Mouse (Mus musculus): Measurements from ENCODE around the gene Smyd2. TPM values are rescaled to one million over a fixed set of nuclear protein-coding genes. Genes with fewer than 3 reads are reported as not detected.

Gene Smyd2
- polyA plus RNA-seq, 1 experiment from 2014 or later, result 80.3 TPM

GRCm38 (mm10) chr1:189871625-189872024 is 50.5 kb downstream of the Smyd2 start:
- H3K36me3 ChIP-seq (ENCODE audit: control insufficient read depth, insufficient read depth, low read length), result peaks cover 5% of the 10 kb centered on the region; the same call in 1 of the 2 replicates
- WGBS, result 85% methylated on average over 8 of the region's 8 CpGs

DNA sequence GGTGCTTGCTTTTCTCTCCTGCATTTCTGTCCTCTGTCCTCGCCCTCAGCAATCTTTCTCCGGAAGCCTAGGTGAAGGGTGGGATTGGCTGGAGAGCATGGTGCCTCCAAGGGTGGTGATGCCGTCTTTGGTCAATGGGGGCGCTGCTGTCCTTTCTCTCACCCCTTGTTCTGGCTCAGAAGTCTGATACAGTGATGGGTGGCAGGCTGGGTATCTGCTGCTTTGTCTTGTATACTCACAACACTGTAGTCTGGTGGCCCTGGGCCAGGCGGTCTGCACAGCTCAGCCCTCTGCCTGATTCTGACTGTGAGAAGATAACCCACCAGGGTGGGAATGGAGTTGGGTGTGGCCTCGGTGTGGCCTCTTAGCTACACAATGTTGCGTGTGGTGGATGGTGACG is 51.6 kb downstream of the Smyd2 start:
- Histone ChIP-seq H3K27ac (ENCODE audit: low read length) (no peak overlapping the region), H3K4me1 (replicated peaks; ENCODE audit: control insufficient read depth, insufficient read depth, low read length) (peaks cover 32% of the 10 kb centered on the region), H3K9ac (ENCODE audit: low read length) (no peak overlapping the region), H3K4me2 (ENCODE audit: low read depth, low read length) (no peak overlapping the region), H3K9me3 (ENCODE audit: control insufficient read depth, low read length) (no peaks in the 10 kb centered on the region), H3K4me3 (ENCODE audit: low read length) (no peak overlapping the region), H3K27me3 (ENCODE audit: control insufficient read depth, insufficient read depth, low read depth, low read length) (no peaks in the 10 kb centered on the region), H3K36me3 (ENCODE audit: control insufficient read depth, insufficient read depth, low read length) (peaks cover 6% of the 10 kb centered on the region)
- WGBS, result 74% methylated on average over 8 of the region's 8 CpGs
- no peak for ATAC-seq (ENCODE audit: low read depth)

More at GRCm38 (mm10) chr1:189871625-189872024, 50.5 kb downstream of the Smyd2 start:
- no peak overlapping the region for H3K27ac ChIP-seq (ENCODE audit: low read length)
- no peak overlapping the region for H3K9ac ChIP-seq (ENCODE audit: low read length)
- no peaks in the 10 kb centered on the region for H3K9me3 ChIP-seq (ENCODE audit: control insufficient read depth, low read length)
- H3K4me1 ChIP-seq (replicated peaks; ENCODE audit: control insufficient read depth, insufficient read depth, low read length), result peaks cover 36% of the 10 kb centered on the region
- no peak overlapping the region for H3K4me2 ChIP-seq (ENCODE audit: low read depth, low read length)
- ATAC-seq (ENCODE audit: low read depth), result no peak
- no peak overlapping the region for H3K4me3 ChIP-seq (ENCODE audit: low read length)
- H3K27me3 ChIP-seq (ENCODE audit: control insufficient read depth, insufficient read depth, low read depth, low read length), result no peaks in the 10 kb centered on the region

DNA sequence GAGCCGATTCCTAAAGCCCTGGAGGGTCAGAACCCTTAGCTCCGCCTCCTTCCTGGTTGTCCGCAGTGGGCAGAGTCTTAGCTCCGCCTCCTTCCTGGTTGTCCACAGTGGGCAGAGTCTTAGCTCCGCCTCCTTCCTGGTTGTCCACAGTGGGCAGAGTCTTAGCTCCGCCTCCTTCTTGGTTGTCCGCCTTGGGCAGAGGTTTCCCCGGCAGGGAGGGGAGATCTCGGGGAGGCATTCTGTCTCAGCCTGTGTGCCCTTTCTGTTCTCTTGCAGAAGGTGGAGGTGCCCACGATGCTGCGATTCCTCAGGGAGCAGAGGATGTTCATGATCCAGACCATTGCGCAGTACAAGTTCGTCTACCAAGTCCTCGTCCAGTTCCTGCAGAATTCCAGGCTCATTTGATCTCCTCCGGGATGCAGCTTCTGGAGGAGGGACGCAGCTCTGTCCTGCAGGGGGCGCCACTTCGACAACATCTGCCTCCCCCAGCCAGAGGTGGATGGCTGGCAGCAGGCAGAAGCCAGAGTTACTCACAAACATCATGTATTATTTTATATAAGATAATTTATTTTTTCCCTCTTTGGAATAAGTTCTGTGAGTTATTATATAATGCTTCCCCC is 52.4 kb downstream of the Smyd2 start:
- Histone ChIP-seq H3K4me1 (replicated peaks; ENCODE audit: control insufficient read depth, insufficient read depth, low read length) (peaks cover 25% of the 10 kb centered on the region), H3K27me3 (ENCODE audit: control insufficient read depth, insufficient read depth, low read depth, low read length) (no peaks in the 10 kb centered on the region), H3K4me3 (ENCODE audit: low read length) (no peak overlapping the region), H3K9me3 (ENCODE audit: control insufficient read depth, low read length) (no peaks in the 10 kb centered on the region), H3K36me3 (ENCODE audit: control insufficient read depth, insufficient read depth, low read length) (peaks cover 10% of the 10 kb centered on the region), H3K4me2 (ENCODE audit: low read depth, low read length) (no peak overlapping the region), H3K9ac (ENCODE audit: low read length) (no peak overlapping the region), H3K27ac (ENCODE audit: low read length) (no peak overlapping the region)
- WGBS, result 86% methylated on average over 18 of the region's 18 CpGs
- ATAC-seq (ENCODE audit: low read depth), result no peak

DNA sequence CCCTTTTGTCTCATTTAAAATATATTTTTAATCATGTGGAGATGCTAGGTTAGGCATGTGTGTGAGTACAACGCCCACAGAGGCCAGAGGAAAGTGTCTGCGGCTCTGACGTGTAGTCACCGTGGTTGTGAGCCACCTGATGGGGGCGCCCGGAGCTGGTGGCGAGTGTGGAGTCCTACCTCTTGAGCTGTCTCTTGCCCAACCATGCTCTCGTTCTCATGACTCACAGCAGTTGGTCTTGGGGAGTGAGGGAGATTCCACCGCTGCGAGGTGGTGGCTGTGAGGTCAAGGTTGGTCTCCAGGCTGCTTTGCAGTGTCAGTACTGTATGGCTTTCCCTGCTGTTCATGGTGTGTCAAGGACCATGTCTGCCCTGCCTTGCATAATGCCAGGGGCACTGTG is 54.1 kb downstream of the Smyd2 start:
- H3K4me2 ChIP-seq (ENCODE audit: low read depth, low read length), result no peak overlapping the region
- H3K4me1 ChIP-seq (replicated peaks; ENCODE audit: control insufficient read depth, insufficient read depth, low read length), result peaks cover 17% of the 10 kb centered on the region
- H3K36me3 ChIP-seq (ENCODE audit: control insufficient read depth, insufficient read depth, low read length), result peaks cover 15% of the 10 kb centered on the region
- no peaks in the 10 kb centered on the region for H3K9me3 ChIP-seq (ENCODE audit: control insufficient read depth, low read length)
- no peak overlapping the region for H3K4me3 ChIP-seq (ENCODE audit: low read length)
- H3K27ac ChIP-seq (ENCODE audit: low read length), result peak overlapping the region; percentile 61
- H3K9ac ChIP-seq (ENCODE audit: low read length), result no peak overlapping the region
- H3K27me3 ChIP-seq (ENCODE audit: control insufficient read depth, insufficient read depth, low read depth, low read length), result no peaks in the 10 kb centered on the region
- WGBS, result 62% methylated on average over 10 of the region's 10 CpGs
- ATAC-seq (ENCODE audit: low read depth), result 0 out of 2 replicates have a peak, but pooled peaks have one; percentile 19

GRCm38 (mm10) chr1:189867497-189867896 is 54.7 kb downstream of the Smyd2 start:
- WGBS, result 9% methylated on average over 9 of the region's 9 CpGs
- ATAC-seq (ENCODE audit: low read depth), result peak; percentile 90
- Histone ChIP-seq H3K9me3 (ENCODE audit: control insufficient read depth, low read length) (no peaks in the 10 kb centered on the region), H3K27me3 (ENCODE audit: control insufficient read depth, insufficient read depth, low read depth, low read length) (no peaks in the 10 kb centered on the region), H3K4me2 (ENCODE audit: low read depth, low read length) (peak overlapping the region; percentile 41), H3K36me3 (ENCODE audit: control insufficient read depth, insufficient read depth, low read length) (peaks cover 15% of the 10 kb centered on the region), H3K4me3 (ENCODE audit: low read length) (no peak overlapping the region), H3K27ac (ENCODE audit: low read length) (peak overlapping the region; percentile 95), H3K9ac (ENCODE audit: low read length) (peak overlapping the region; percentile 38), H3K4me1 (replicated peaks; ENCODE audit: control insufficient read depth, insufficient read depth, low read length) (peaks cover 17% of the 10 kb centered on the region)

DNA sequence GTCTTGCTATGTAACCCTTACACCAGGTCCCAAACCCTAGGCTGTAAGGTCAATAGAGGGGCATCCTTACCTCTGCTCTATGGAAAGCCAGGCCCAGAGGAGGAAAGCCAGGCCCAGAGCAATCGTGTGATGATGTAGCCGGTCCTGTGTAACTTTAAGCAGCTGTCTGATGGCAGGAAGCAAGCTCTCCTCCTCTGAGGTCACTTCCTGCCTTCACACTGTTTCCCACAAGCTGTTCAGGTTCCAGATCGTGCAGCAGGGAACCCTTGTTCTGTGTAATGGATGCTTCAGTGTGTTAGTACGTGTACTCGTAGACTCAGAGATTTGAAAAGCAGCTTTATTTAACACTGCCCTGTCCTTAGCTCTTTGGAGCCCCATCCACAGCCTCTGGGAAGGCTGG is 55.1 kb downstream of the Smyd2 start:
- Histone ChIP-seq H3K4me3 (ENCODE audit: low read length) (no peak overlapping the region), H3K4me2 (ENCODE audit: low read depth, low read length) (peak overlapping the region; percentile 41), H3K9ac (ENCODE audit: low read length) (peak overlapping the region; percentile 38), H3K36me3 (ENCODE audit: control insufficient read depth, insufficient read depth, low read length) (peaks cover 15% of the 10 kb centered on the region), H3K27ac (ENCODE audit: low read length) (peak overlapping the region; percentile 95), H3K9me3 (ENCODE audit: control insufficient read depth, low read length) (no peaks in the 10 kb centered on the region), H3K4me1 (replicated peaks; ENCODE audit: control insufficient read depth, insufficient read depth, low read length) (peaks cover 17% of the 10 kb centered on the region), H3K27me3 (ENCODE audit: control insufficient read depth, insufficient read depth, low read depth, low read length) (no peaks in the 10 kb centered on the region)
- peak; percentile 32 for ATAC-seq (ENCODE audit: low read depth)
- WGBS, result 16% methylated on average over 5 of the region's 5 CpGs

- Histone ChIP-seq H3K9me3 (ENCODE audit: control insufficient read depth, low read length) (no peaks in the 10 kb centered on the region), H3K27ac (ENCODE audit: low read length) (peak overlapping the region; percentile 95), H3K27me3 (ENCODE audit: control insufficient read depth, insufficient read depth, low read depth, low read length) (no peaks in the 10 kb centered on the region), H3K4me3 (ENCODE audit: low read length) (no peak overlapping the region), H3K4me1 (replicated peaks; ENCODE audit: control insufficient read depth, insufficient read depth, low read length) (peaks cover 17% of the 10 kb centered on the region), H3K36me3 (ENCODE audit: control insufficient read depth, insufficient read depth, low read length) (peaks cover 15% of the 10 kb centered on the region), H3K9ac (ENCODE audit: low read length) (peak overlapping the region; percentile 38; the same call in 1 of the 2 replicates), H3K4me2 (ENCODE audit: low read depth, low read length) (no peak overlapping the region)
- 60% methylated on average over 6 of the region's 6 CpGs for WGBS
- ATAC-seq (ENCODE audit: low read depth), result no peak
These were observed 55.5 kb downstream of the Smyd2 start for GRCm38 (mm10) chr1:189866621-189867020.

DNA sequence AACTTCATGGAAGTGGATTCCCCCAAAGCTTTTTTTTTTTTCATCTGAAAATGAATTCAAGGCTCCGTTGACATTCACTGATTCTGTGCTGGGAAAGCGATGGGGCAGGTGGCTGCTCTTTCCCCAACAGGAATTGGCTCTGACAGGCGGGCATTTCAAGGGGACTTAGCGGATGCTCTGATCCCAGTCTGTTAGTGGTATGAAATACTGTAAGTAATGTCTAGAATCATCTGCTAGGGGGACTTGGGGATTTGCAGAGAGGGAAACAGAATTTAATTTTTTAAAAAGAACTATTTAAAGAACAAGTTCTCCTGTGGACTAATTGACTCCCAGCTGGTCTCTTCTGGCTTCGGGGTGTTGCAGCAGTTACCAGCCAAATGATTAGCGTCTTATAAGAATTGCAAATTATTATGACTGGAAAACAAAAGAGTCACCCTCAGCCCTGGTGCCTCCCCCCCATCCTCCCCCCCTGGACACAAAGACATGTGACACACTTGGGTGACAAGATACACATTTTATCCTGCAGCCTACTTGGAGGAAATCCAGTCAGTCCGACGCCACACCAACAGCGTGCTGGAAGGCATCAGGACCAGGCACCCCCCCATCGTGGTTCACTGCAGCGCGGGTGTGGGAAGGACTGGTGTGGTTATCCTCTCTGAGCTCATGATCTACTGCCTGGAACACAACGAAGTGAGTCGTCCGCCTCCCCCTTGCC is 57.2 kb downstream of the Smyd2 start:
- 80% methylated on average over 15 of the region's 15 CpGs for WGBS
- H3K36me3 ChIP-seq (ENCODE audit: control insufficient read depth, insufficient read depth, low read length), result peaks cover 14% of the 10 kb centered on the region
- no peaks in the 10 kb centered on the region for H3K9me3 ChIP-seq (ENCODE audit: control insufficient read depth, low read length)
- H3K4me3 ChIP-seq (ENCODE audit: low read length), result no peak overlapping the region
- H3K27ac ChIP-seq (ENCODE audit: low read length), result no peak overlapping the region
- no peak overlapping the region for H3K9ac ChIP-seq (ENCODE audit: low read length)
- ATAC-seq (ENCODE audit: low read depth), result no peak
- H3K4me1 ChIP-seq (replicated peaks; ENCODE audit: control insufficient read depth, insufficient read depth, low read length), result peaks cover 27% of the 10 kb centered on the region
- H3K27me3 ChIP-seq (ENCODE audit: control insufficient read depth, insufficient read depth, low read depth, low read length), result no peaks in the 10 kb centered on the region
- no peak overlapping the region for H3K4me2 ChIP-seq (ENCODE audit: low read depth, low read length)

DNA sequence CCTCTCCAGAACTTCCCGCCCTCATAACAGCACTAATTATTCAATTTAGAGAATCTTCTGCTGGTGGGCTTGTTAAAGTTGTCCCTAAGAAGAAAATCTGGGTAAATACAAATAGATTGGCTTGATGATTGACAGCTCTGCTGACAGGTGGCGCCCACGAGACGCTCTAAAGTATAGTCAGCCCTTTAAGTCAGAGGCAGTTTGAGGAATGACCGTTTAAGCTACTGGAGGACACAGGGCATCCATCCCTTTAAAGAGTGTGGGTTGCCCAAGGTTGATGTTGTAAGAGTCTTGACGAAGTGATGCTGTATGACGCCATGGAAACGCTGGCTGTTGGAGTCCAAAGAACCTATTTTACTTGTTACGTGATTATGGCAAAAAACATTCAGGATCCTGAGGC is 57.9 kb downstream of the Smyd2 start:
- Histone ChIP-seq H3K4me1 (replicated peaks; ENCODE audit: control insufficient read depth, insufficient read depth, low read length) (peaks cover 29% of the 10 kb centered on the region), H3K27me3 (ENCODE audit: control insufficient read depth, insufficient read depth, low read depth, low read length) (no peaks in the 10 kb centered on the region), H3K4me3 (ENCODE audit: low read length) (no peak overlapping the region), H3K9me3 (ENCODE audit: control insufficient read depth, low read length) (no peaks in the 10 kb centered on the region), H3K36me3 (ENCODE audit: control insufficient read depth, insufficient read depth, low read length) (peaks cover 10% of the 10 kb centered on the region), H3K9ac (ENCODE audit: low read length) (no peak overlapping the region), H3K27ac (ENCODE audit: low read length) (no peak overlapping the region), H3K4me2 (ENCODE audit: low read depth, low read length) (no peak overlapping the region)
- WGBS, result 73% methylated on average over 9 of the region's 9 CpGs
- ATAC-seq (ENCODE audit: low read depth), result no peak

All from lung, embryonic 16.5 days (tissue).